Mouse (Mus musculus) T-cell, adult 2 months (primary cell): ENCODE data around the gene Trmt13.

Experiments used
- DNase-seq: peaks from one replicate; pipeline ENCODE4 v3.0.0; 2022; ENCODE audit warnings: low spot score

The Trmt13 gene

DNA sequence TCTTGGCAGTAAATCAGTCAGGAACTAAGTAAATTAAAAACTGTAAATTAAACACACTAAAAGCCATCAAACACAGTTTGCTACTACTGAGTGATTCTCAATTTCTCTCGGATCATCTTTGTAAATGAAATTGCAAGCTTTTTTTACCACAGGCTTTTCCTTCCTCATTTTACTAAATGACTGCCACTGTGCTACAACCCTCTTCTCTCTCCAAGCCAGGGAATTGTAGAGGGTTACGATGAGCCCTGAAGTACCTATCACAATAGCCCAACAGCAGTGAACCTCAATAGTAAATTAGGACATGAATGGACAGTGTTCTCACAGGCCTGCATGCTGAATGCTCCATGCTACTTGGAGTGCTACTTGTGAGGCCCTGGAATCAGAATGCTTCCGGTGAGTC, 19.7 kb upstream of the Trmt13 start:
- DNase-seq: no peak

DNA sequence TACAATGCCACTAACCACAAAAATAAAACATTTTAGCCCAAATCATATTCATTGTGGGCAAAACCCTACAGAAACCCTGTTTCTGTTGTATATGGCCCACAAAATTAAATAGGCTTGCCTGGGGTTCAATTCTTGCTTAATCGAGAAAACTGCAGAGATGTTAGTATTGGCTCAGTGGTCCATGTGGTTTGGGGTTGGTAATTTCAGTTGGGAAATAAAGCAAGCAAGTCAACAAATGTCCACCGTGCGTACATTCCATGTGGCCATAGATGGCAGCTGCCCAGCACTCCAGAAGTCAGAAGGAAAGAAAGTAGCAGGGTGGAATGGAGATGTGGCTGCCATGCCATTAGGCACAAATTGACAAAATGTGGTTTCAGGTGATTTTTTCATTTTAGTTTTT, 18.6 kb upstream of the Trmt13 start:
- no peak for DNase-seq

DNA sequence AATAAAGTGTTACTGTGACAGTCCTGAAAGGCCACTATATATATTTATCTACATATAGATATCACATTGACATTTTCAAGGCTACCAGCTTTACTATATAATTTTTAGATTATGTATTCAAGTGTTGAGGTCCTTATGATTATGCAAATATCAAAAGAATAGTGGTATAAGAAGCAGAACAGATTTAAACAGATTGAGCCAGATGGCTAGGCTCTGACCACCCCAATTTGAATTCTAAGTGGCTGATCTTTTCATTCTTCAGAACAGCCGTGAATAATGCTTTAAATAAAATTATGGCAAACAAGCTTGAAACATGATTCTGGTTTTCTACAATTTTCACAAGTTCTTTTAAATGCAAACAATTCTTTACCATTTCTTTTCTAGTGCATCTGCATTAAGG, 17.1 kb upstream of the Trmt13 start:
- DNase-seq: no peak

GRCm38 (mm10) chr3:116622641-116623040, 8.3 kb upstream of the Trmt13 start:
- no peak for DNase-seq

- no peak for DNase-seq
Measured at GRCm38 (mm10) chr3:116620636-116621370, 6.4 kb upstream of the Trmt13 start.

GRCm38 (mm10) chr3:116618855-116619254, 4.5 kb upstream of the Trmt13 start:
- no peak for DNase-seq

GRCm38 (mm10) chr3:116615318-116616068, 1.1 kb upstream of the Trmt13 start:
- DNase-seq: no peak

DNA sequence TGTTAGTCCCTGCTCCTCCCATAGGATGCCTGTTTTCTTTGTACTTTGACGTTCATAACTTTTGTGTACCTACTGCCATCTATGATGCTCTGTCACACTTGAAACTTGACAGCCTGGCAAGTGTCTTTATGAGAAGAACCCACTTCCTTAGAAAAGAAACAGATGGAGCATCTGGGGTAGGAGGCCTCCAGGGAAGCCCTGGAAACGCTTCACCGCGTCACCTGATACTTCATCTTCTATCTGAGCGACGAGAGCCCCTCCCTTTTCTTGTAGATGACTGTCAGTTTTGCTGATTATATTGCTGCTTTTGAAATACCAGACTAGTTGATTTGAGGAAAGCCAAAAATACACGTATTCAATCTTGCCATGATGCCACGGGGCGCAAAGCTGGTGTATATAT, 9.8 kb downstream of the Trmt13 start:
- DNase-seq: no peak

GRCm38 (mm10) chr3:116601781-116602180, 12.6 kb downstream of the Trmt13 start:
- DNase-seq: no peak

- no peak for DNase-seq
Measured at GRCm38 (mm10) chr3:116601005-116601404, 13.4 kb downstream of the Trmt13 start.

- DNase-seq: no peak
Measured at GRCm38 (mm10) chr3:116599705-116600104, 14.7 kb downstream of the Trmt13 start.

- DNase-seq: no peak
Measured at GRCm38 (mm10) chr3:116595603-116595991, 18.8 kb downstream of the Trmt13 start.

- peak; percentile 96 for DNase-seq
Measured at GRCm38 (mm10) chr3:116594728-116595602, 19.4 kb downstream of the Trmt13 start, which contains the start of gene Sass6. TSS of gene Sass6 (plus strand) at chr3:116594982.

- DNase-seq: no peak
Measured at GRCm38 (mm10) chr3:116594076-116594727, 20.2 kb downstream of the Trmt13 start.

DNA sequence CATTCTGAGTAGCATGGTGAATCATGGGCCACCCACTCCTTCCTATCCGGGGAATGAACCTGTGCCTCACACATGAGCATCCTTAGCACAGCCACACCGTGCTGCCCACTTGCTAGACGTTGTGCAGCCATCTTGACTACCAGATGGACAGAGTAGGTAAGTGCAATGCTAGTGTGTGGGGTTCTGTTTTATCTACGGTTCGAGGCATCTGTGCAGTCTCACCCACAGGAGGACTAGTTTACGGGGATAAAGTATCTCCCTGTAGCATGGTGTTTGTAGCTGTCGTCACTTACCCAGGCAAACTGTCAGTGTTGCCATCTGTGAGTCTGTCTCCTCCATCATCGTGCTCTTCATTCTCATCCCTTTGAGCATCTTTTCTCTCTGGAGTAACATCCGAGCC, 32.2 kb downstream of the Trmt13 start:
- no peak for DNase-seq

- DNase-seq: no peak
Measured at GRCm38 (mm10) chr3:116577286-116577685, 37.1 kb downstream of the Trmt13 start.

DNA sequence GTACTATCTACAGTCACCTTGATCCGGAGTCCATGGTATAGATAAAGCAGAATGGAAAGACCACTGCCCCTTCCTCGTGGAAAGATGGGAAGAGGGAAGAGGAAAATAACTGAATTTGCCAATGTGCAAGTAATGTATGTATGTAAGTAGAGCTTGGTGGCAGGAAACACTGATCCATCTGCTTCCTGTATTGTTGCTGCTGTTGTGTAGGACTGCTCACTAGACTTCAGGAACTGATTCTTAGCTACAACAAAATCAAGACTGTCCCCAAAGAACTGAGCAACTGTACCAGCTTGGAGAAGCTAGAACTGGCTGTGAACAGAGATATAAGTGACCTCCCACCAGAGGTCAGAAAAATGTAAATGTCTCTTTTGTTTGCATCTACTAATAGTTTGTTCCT, 43.8 kb downstream of the Trmt13 start:
- DNase-seq: no peak

GRCm38 (mm10) chr3:116563095-116563492, 51.3 kb downstream of the Trmt13 start:
- DNase-seq: no peak

DNA sequence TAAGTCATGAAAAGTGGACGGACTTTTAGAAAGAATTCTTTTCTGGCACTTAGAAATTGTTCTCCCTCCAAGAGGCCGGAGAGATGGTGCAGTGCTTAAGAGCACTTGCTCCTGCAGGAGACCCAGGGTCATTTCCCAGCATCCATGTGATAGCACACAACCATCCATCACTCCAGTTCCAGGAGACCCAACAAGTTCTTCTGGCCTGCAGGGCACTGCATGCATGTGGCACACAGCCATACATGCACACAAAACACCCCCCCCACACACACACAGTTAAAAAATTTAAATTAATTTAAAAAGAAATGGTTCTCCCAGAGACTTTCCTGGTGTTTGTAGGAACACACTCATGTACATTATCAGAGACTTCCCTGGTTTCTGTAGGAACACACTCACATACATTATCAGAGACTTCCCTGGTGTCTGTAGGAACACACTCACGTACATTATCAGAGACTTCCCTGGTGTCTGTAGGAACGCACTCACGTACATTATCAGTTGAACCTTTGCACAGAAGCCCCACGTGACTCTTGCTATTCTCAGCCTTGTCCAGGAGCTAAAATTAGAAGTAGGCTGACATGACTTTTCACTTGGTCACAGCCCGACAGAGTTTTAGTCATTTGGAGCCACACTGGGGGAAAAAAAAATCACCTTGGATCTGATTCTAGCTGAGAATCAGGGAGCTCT, 51.8 kb downstream of the Trmt13 start, which contains the start of gene Lrrc39:
TSS of gene Lrrc39 (plus strand) at position 566 of the 687 bp plus-strand sequence.
- DNase-seq: no peak

GRCm38 (mm10) chr3:116561315-116561714, 53.1 kb downstream of the Trmt13 start:
- peak; percentile 30 for DNase-seq

DNA sequence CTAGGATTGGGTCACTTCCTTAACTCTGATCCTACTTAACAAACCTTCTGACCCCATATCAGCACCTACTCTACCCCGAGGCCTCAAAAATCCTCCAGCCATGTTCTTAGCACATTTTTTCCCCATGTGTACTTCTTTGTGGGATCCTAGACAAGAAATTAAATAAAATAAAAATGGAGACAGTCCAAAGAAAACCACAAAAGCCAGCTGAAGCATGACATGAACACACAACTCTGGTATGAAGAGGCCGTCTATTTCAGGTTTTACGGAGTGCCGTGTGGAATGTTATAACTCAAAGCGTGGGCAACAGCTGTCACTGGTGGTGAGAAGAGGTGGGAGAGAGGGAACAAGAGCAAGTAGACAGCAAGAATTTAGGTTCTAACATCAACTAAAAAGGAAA, 63.0 kb downstream of the Trmt13 start:
- no peak for DNase-seq
